Mouse (Mus musculus) liver, embryonic 14 days (tissue): Measurements from ENCODE around the gene Bmp15. TPM values are rescaled to one million over a fixed set of nuclear protein-coding genes. Genes with fewer than 3 reads are reported as not detected.

Experiments used
- polyA plus RNA-seq: library from polyadenylated mRNA; depleted of rRNA; stranded (reverse); fragments of >200 nt; gene quantifications from 2 replicates; pipeline ENCODE4 v1.2.3, GENCODE M21; 2012; rRNA removed

Gene Bmp15
- not detected in 2 replicates for polyA plus RNA-seq

DNA sequence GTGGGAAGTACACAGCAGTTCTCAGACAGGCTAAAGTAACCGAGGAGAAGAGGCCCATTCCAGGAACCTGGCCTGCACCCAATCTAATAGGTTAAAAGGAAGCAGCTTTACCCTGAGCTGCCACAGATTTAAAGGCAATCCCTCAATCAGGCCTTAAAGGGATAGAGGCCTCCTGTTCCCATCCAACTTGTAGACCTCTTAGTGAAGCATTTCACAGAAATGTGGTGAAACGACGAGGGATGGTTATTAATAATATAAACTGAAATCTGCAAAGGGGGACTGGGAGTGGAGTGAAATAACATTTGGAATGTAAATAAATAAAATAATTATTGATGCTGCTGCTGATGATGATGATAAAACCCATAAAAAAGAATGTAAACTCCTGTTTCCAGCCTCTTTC lies at the start of gene Bmp15:
Gene Bmp15 (minus strand): TSS at position 101 of the 400 bp plus-strand sequence.

Other genes starting within 250 kb of the Bmp15 start
- gene AU022751, start 237.3 kb downstream of the Bmp15 start, polyA plus RNA-seq: not detected in 2 replicates
- 0.07 and 0.15 TPM in 2 replicates for gene Nudt10, start 147.7 kb downstream of the Bmp15 start, polyA plus RNA-seq
- 0.24 and 0.28 TPM in 2 replicates for gene Shroom4, start 79.1 kb upstream of the Bmp15 start, polyA plus RNA-seq